Mouse (Mus musculus): Measurements from ENCODE around the gene Neurl1a. TPM values are rescaled to one million over a fixed set of nuclear protein-coding genes. Genes with fewer than 3 reads are reported as not detected.

Neurl1a gene
- total RNA-seq, 2 experiments from 2014 or later = 63.6 to 86.9 TPM

DNA sequence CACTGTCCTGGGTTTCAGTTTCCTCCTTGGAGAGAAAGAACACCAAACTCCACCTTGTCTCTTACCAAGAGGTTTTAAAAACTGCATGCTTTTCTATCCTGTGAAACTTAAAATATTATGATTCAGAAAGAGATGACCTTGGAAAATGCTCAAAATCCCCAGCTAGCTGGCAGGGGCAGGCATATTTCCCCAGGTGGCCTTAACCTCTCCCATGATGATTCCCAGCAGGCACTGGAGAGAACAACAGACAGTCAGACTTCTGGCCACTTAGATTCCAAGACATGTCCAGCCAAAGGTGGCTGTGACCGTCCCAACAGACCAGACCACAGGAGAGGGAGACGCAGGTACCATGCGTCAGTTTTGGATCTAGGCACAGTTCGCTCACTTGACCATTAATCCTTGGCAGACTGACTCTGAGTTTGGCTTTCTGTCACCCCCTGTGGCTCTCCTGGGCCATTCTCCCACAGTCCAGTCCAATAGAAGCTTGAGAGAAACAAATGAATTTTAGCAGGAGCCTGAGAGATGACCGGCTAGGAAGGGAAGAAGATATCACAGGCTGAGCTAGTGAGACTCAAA, 125.6 kb downstream of the Neurl1a start:
- DNase-seq = no peak
- intact Hi-C loops (cut with DNase I; ENCODE audit: low total_unique reads) = no loop called here

DNA sequence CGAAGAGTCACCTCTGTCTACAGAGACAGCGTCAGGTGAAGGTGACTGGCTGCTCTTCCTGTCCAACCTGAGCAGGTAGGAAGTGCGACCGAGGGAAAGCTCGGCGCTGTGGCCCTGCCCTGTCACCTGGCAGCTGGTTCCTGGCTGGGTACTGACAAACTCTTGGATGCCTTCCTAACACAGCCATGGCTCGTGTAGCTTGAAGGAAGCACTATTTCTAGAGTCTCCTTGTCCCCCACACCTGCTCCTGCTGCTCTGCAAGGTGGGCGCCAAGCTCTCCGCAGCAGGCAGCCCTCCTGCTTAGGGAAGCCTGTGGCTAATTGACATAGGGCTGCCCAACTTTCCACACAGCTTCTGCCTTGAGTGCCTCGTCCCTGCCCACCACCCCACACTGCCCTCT, 126.8 kb downstream of the Neurl1a start:
- no peak for DNase-seq
- intact Hi-C loops (cut with DNase I; ENCODE audit: low total_unique reads) = no loop called here

DNA sequence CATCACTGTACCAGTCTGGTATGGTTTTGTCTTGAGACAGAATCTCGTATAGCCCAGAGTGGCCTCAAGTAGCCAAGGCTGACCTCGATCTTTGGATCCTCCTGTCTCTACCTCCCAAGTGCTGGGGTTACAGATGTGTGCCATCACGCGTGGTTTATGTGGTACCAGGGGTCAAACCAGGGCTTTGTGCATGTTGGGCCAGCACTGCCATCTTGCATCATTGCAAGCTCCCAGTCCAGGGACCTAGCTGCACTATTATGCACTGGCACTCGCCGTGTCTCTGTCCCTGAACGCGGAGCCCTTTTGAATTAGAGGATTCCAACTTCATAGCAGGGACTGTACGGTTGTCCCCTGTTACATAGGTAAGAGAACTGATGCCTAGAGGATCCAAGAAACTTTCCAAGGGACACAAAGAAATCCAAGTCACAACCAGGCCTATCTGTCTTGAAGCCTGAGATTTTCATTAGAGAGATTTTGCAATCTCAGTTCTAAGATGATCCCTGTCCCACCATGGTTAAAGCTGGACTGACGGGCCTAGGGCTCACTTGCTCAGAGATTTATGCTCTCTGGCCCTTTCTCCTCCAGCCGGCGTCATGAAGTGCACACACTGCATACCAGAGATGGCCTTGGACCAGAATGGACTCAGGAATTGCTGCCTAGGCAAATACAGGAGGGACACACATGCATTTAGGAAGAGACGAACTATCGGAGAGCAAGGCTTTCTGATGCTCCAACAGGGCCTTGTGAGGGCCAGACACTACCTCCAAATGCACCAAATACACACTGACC, 127.7 kb downstream of the Neurl1a start:
- intact Hi-C loops (cut with DNase I; ENCODE audit: low total_unique reads) = no loop called here
- DNase-seq = no peak

DNA sequence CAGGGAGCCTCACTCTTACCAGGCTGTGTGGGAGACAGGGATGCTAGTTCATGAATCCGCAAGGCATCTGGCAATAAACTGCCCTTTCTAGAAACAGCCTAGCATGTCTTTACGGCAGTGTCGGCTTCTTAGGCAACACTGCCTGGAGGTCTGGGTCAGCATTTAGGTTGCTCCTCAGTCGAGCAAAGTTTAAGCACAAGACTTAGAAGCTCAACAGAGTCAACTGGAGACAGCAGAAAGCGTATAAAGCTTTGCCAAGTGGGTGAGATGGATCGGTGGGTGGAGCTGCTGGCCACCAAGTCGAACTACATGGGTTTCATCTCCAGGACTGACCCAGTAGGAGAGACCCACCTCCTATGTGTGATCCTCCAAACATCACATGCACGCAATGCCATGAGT, 128.3 kb downstream of the Neurl1a start:
- DNase-seq = no peak
- intact Hi-C loops (cut with DNase I; ENCODE audit: low total_unique reads) = no loop called here

Small RNA genes within 50 kb of the gene (microRNA-seq; reads per million reads assigned to microRNA genes)
- gene Mir6995 = 0 to 0.32 reads per million in 2 experiments

Other genes starting within 250 kb of the Neurl1a start
- gene Ina, start 164.1 kb upstream of the Neurl1a start, total RNA-seq (2021) = not detected
- gene Nt5c2, start 163.7 kb upstream of the Neurl1a start, total RNA-seq (2021) = 10 to 100 TPM; 17.5 to 23.0 TPM
- 1 to 10 TPM; 2.4 to 3.1 TPM for gene Pcgf6, start 127.9 kb upstream of the Neurl1a start, total RNA-seq (2021)
- 1 to 10 TPM; 2.5 to 2.7 TPM for gene Taf5, start 111.1 kb upstream of the Neurl1a start, total RNA-seq (2021)
- 1,000 to 10,000 TPM; 1,075 to 1,222 TPM for gene Usmg5, start 88.2 kb upstream of the Neurl1a start, total RNA-seq (2021)
- 1 to 10 TPM; 6.8 to 8.3 TPM for gene Pdcd11, start 88.1 kb upstream of the Neurl1a start, total RNA-seq (2021)
- gene Calhm2, start 40.5 kb upstream of the Neurl1a start, total RNA-seq (2021) = 1 to 10 TPM; 2.4 to 3.2 TPM
- gene Calhm1, start 34.6 kb upstream of the Neurl1a start, total RNA-seq (2021) = not detected
- gene Calhm3, start 21.1 kb upstream of the Neurl1a start, total RNA-seq (2021) = not detected